Mouse (Mus musculus) layer of hippocampus, adult 8-10 months (tissue): ENCODE results near the gene Hist1h4h. TPM values are rescaled to one million over a fixed set of nuclear protein-coding genes. Genes with fewer than 3 reads are reported as not detected.
"Not testable (repeated sequence)": the region's sequence is repeated elsewhere in the genome, so short reads cannot be mapped to it uniquely, and the experiment has no call there.

Source experiments
- DNase-seq, 2 experiments: peaks; one replicate each; pipeline ENCODE4 v3.0.0; 2022; ENCODE audit warnings: low spot score in 2 of 2
- total RNA-seq, 4 experiments: library from RNA; stranded (reverse); gene quantifications; 2 replicates each; pipeline ENCODE4 v1.2.4; 2022

Hist1h4h gene
- total RNA-seq, 4 experiments from 2014 or later = 236 to 302 (median 261) TPM

GRCm38 (mm10) chr13:23534368-23535131, 3.7 kb downstream of the Hist1h4h start:
- no peak for DNase-seq

- peak; percentile 91 to 92 for DNase-seq
Measured at GRCm38 (mm10) chr13:23535137-23536075, 4.6 kb downstream of the Hist1h4h start, which contains the start of gene Hist1h3g. Gene Hist1h3g, plus strand, starts transcription at chr13:23535422.

GRCm38 (mm10) chr13:23536076-23536822, 5.4 kb downstream of the Hist1h4h start:
- no peak for DNase-seq

DNA sequence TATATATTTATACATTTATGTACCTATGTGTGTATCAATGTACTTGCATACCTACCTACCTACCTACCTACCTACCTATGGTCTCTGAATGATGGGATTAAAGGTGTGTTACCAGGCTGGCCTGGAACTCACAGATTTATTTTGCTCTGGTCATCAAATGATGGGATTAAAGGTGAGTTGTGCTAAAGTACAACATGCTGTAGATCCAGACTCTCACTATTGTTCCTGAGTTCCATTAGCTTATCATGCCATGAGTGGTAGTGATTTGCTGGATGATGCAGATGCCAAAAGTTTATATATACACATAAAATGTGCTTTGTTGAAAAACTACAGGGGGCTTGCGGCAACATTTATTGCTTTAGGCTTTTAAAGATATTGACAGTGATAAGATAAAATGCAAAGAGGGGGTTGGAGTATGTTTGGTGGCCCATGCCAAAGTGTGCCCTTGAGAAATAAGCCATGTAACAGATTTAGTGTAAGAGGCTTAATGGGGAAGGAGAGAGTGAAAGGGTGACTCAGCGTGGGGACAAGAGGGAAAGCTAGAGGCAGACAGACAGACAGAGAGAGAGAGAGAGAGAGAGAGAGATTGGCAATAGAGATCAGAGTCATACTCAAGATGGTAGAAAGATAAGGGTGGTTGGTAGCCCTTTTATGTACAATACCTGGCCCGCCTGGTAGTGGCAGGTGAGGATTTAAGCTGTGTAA, 6.3 kb downstream of the Hist1h4h start:
- no peak for DNase-seq

DNA sequence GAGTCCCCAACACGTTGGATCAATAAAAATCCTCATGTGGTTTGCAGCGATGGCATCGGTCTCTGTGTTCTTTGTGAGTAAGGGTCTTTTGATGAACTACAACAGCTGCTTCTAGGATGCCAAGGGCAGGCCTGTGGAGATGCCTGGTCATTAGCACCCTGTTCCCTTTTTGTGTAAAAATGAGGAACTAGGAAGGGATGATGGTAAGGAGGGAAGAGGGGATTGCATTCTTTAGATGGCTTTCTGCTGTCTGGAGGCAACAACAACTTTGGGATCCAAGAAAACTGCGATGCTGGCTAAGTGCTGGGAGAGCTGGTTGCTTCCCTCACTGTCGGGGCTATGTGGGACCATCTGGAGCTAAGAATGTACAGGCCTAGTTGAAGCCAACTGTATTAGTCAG, 7.4 kb downstream of the Hist1h4h start:
- no peak for DNase-seq

DNA sequence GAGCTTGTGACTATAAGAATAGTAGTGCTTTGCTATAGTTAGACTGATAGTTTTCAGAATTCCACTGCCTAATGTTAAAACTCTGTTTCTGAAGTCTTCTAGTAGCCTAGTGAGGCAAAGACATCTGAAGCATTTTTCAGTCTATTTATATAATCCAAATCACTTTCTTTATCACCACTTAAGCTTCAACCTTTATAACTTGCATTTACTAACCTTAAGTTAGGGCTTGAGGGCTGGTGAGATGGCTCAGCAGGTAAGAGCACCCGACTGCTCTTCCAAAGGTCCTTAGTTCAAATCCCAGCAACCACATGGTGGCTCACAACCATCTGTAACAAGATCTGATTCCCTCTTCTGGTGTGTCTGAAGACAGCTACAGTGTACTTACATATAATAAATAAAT, 9.0 kb downstream of the Hist1h4h start:
- not testable (repeated sequence) for DNase-seq

DNA sequence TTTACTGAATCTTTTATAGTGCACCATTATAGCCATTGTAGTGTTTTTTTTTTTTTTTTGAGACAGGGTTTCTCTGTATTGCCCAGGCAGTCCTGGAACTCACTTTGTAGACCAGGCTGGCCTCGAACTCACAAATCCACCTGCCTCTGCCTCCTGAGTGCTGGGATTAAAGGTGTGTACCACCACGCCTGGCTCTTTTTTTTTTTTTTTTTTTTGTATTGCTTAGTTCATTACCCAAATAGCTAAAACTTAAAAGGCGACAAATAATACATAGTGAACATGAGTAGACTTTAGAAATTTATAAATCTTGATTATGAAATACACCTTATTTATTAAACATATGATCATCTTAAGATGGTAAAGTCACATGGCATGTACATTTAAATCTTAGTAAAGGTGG, 10.6 kb downstream of the Hist1h4h start:
- DNase-seq = no peak

GRCm38 (mm10) chr13:23542225-23542980, 11.6 kb downstream of the Hist1h4h start:
- not testable (repeated sequence) for DNase-seq

DNA sequence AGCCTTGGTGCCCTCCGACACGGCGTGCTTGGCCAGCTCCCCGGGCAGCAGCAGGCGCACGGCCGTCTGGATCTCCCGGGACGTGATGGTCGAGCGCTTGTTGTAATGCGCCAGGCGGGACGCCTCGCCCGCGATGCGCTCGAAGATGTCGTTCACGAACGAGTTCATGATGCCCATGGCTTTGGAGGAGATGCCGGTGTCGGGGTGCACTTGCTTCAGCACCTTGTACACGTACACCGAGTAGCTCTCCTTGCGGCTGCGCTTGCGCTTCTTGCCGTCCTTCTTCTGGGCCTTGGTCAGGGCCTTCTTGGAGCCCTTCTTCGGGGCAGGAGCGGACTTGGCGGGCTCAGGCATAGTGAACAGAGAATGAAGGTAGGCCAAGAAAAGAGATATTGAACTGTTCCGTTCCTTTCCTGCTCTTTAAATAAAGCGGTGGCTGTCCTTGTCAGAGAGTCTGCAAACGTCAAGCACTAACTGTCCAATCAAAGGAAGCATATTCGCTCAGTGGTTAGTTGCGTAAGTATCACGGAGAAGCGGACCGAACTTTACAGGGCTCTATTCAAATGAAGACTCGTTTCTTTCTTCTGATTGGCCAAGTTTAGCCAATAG, 12.3 kb downstream of the Hist1h4h start, which contains the start of gene Hist1h2bh:
TSS of gene Hist1h2bh (minus strand) at position 394 of the 609 bp plus-strand sequence.
- peak; percentile 73 to 87 for DNase-seq

GRCm38 (mm10) chr13:23543965-23544786, 13.3 kb downstream of the Hist1h4h start, which contains the start of gene Hist1h3f:
Gene Hist1h3f, plus strand, starts transcription at chr13:23544052.
- DNase-seq = peak in 1 of 2 experiments; percentile 69

GRCm38 (mm10) chr13:23544787-23545120, 13.9 kb downstream of the Hist1h4h start:
- not testable (repeated sequence) for DNase-seq

DNA sequence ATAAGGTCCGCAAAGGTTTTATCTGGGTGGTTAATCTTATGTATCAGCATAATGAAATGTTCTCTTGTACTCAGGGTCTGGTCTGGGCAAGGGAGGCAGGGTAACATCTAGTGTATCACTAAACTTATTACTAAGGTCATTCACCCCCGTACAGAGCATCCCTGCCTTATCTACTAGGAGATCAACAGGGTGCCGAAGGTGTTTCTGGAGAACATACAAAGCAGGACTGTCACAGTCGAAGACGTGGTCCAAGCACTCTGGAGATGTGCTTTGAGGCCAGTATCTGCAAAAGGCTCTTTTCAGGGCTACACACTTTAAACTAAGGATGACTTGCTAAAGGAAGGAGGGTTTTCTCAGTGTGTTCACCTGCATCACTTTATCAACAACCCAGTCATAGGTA, 15.8 kb downstream of the Hist1h4h start:
- no peak for DNase-seq

- DNase-seq = no peak
Measured at GRCm38 (mm10) chr13:23550761-23551145, 19.9 kb downstream of the Hist1h4h start.

DNA sequence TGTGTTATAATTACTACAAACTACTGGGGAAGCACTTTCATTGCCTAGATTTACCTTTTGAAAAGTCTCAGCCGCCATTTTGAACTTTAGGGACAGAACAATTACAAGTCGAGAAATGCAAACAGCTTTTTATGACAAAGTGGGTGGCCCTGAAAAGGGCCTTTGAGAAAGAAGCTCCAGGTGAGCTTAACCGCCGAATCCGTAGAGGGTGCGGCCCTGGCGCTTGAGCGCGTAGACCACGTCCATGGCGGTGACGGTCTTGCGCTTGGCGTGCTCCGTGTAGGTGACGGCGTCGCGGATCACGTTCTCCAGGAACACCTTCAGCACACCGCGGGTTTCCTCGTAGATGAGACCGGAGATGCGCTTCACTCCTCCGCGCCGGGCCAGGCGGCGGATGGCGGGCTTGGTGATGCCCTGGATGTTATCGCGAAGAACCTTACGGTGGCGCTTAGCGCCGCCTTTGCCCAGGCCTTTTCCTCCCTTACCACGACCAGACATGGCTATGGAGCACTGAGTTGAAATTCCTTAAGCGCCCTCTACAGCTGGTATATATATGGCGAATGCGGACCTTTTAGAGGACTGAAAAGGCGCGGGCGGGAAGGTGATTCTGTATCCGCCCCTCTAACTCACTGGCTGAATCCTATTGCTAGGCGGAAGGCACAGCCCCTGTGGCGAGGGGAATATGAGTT, 20.4 kb downstream of the Hist1h4h start, which contains the start of gene Hist1h4f:
TSS of gene Hist1h4f (minus strand) at position 503 of the 689 bp plus-strand sequence.
- DNase-seq = peak; percentile 91 to 93

GRCm38 (mm10) chr13:23551931-23552914, 21.4 kb downstream of the Hist1h4h start:
- DNase-seq = no peak

- no peak for DNase-seq
Measured at GRCm38 (mm10) chr13:23552962-23553361, 22.1 kb downstream of the Hist1h4h start, which contains the start of gene Hist1h1d. Gene Hist1h1d, plus strand, starts transcription at chr13:23553262.

DNA sequence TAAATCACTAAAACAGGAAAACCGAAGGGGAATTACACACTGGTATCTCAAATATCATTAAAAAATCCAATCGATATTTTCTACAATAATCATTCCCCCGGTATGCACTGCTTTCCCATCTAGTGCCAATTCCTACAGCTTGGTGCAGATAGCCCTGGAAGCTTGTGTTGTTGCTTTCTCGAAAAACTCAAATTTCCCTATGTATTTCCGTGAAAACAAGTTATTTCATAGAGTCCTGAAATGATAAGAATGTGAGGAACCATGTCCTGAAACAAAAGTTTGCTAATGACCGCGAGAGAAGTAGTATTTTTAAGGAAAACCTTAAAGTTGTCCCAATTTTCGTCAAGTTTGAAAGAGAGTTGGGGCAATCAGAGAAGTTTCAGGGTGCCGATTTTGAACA, 23.5 kb downstream of the Hist1h4h start:
- no peak for DNase-seq
